Mouse (Mus musculus): ENCODE measurements at regions not wholly inside any gene's neighbourhood (a gene's known extent, or its start where the extent isn't known, plus 50 kb on each side); places are given as distances from the start of the nearest gene placed in this dataset.

- no peak overlapping the region for H3K27ac ChIP-seq
- H3K4me1 ChIP-seq = peaks cover 13% of the 10 kb centered on the region
- peaks cover 4% of the 10 kb centered on the region; the same call in 1 of the 2 replicates for H3K9me3 ChIP-seq
- no peak for DNase-seq (ENCODE audit: extremely low spot score, low spot score)
- H3K27me3 ChIP-seq (ENCODE audit: poor library complexity, severe bottlenecking) = no peaks in the 10 kb centered on the region
- H3K4me3 ChIP-seq = no peak overlapping the region
- H3K36me3 ChIP-seq (replicated peaks) = no peaks in the 10 kb centered on the region
- 88% methylated on average over 5 of the region's 5 CpGs for WGBS
These were observed 51.9 kb upstream of the Agap1 start for GRCm38 (mm10) chr1:89402513-89403210.

DNA sequence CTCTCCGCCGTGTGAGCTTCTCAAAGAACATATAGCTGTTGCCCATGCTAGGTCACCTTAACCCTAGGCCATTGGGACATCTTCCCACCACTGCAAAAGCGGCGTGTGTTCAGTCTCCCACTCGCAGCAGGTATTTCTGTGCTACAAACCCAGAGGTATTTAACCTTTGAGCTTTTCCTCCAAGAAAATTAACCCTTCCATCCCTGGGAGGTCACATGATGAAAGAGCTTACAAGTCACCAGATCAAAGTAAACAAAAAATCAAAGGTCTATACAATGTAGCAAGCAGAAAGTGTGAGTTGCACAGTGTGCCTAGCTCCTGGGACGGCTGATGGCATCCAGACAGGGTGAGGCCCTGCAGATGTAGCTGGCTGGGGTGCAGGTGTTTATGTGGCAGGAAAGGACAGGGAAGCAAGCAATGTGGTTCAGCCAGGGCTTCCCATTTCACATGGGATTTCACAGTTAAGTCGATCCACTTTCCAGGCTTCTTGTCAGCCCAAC lies 51.0 kb upstream of the Agap1 start:
- no peak overlapping the region for H3K27ac ChIP-seq
- peaks cover 4% of the 10 kb centered on the region; the same call in 1 of the 2 replicates for H3K9me3 ChIP-seq
- DNase-seq (ENCODE audit: extremely low spot score, low spot score) = no peak
- WGBS = 82% methylated on average over 7 of the region's 7 CpGs
- no peaks in the 10 kb centered on the region for H3K36me3 ChIP-seq (replicated peaks)
- peaks cover 13% of the 10 kb centered on the region for H3K4me1 ChIP-seq
- no peaks in the 10 kb centered on the region for H3K27me3 ChIP-seq (ENCODE audit: poor library complexity, severe bottlenecking)
- no peak overlapping the region for H3K4me3 ChIP-seq
